Mouse (Mus musculus): ENCODE data around the gene Stag1. TPM values are rescaled to one million over a fixed set of nuclear protein-coding genes. Genes with fewer than 3 reads are reported as not detected.

Stag1 gene
- polyA plus RNA-seq, 1 experiment = 0.56 TPM

- Histone ChIP-seq H3K27me3 (ENCODE audit: control insufficient read depth) (no peaks in the 10 kb centered on the region), H3K9me3 (ENCODE audit: control insufficient read depth, low read length) (no peaks in the 10 kb centered on the region), H3K36me3 (ENCODE audit: control insufficient read depth) (peaks cover 6% of the 10 kb centered on the region), H3K4me1 (ENCODE audit: control insufficient read depth) (no peaks in the 10 kb centered on the region), H3K4me3 (replicated peaks) (no peak overlapping the region)
- TF ChIP-seq TAL1 (IDR thresholded peaks at IDR 0.05; ENCODE audit: low read length) = no peak
- no peak for TF ChIP-seq GATA1 (IDR thresholded peaks at IDR 0.05; ENCODE audit: low read length)
Observed at GRCm38 (mm10) chr9:100865984-100866383, 268.4 kb downstream of the Stag1 start.

GRCm38 (mm10) chr9:100869635-100870034 is 272.0 kb downstream of the Stag1 start:
- Histone ChIP-seq H3K4me1 (ENCODE audit: control insufficient read depth) (no peaks in the 10 kb centered on the region), H3K9me3 (ENCODE audit: control insufficient read depth, low read length) (no peaks in the 10 kb centered on the region), H3K36me3 (ENCODE audit: control insufficient read depth) (peaks cover 10% of the 10 kb centered on the region), H3K4me3 (replicated peaks) (no peak overlapping the region), H3K27me3 (ENCODE audit: control insufficient read depth) (no peaks in the 10 kb centered on the region)
- no peak for TF ChIP-seq TAL1 (IDR thresholded peaks at IDR 0.05; ENCODE audit: low read length)
- no peak for TF ChIP-seq GATA1 (IDR thresholded peaks at IDR 0.05; ENCODE audit: low read length)

- Histone ChIP-seq H3K4me1 (ENCODE audit: control insufficient read depth) (no peaks in the 10 kb centered on the region), H3K27me3 (ENCODE audit: control insufficient read depth) (no peaks in the 10 kb centered on the region), H3K36me3 (ENCODE audit: control insufficient read depth) (peaks cover 7% of the 10 kb centered on the region), H3K4me3 (replicated peaks) (no peak overlapping the region), H3K9me3 (ENCODE audit: control insufficient read depth, low read length) (no peaks in the 10 kb centered on the region)
- no peak for TF ChIP-seq TAL1 (IDR thresholded peaks at IDR 0.05; ENCODE audit: low read length)
- no peak for TF ChIP-seq GATA1 (IDR thresholded peaks at IDR 0.05; ENCODE audit: low read length)
Observed at GRCm38 (mm10) chr9:100896111-100896510, 298.5 kb downstream of the Stag1 start.

- H3K36me3 ChIP-seq (ENCODE audit: control insufficient read depth) = peaks cover 7% of the 10 kb centered on the region
- no peak overlapping the region for H3K4me3 ChIP-seq (replicated peaks)
- H3K9me3 ChIP-seq (ENCODE audit: control insufficient read depth, low read length) = no peaks in the 10 kb centered on the region
- no peaks in the 10 kb centered on the region for H3K4me1 ChIP-seq (ENCODE audit: control insufficient read depth)
- no peaks in the 10 kb centered on the region for H3K27me3 ChIP-seq (ENCODE audit: control insufficient read depth)
- TF ChIP-seq GATA1 (IDR thresholded peaks at IDR 0.05; ENCODE audit: low read length) (no peak), TAL1 (IDR thresholded peaks at IDR 0.05; ENCODE audit: low read length) (no peak)
Observed at GRCm38 (mm10) chr9:100898042-100898441, 300.4 kb downstream of the Stag1 start.

GRCm38 (mm10) chr9:100910352-100910751 is 312.8 kb downstream of the Stag1 start:
- no peaks in the 10 kb centered on the region for H3K9me3 ChIP-seq (ENCODE audit: control insufficient read depth, low read length)
- peaks cover 37% of the 10 kb centered on the region for H3K36me3 ChIP-seq (ENCODE audit: control insufficient read depth)

GRCm38 (mm10) chr9:100917111-100917510 is 319.5 kb downstream of the Stag1 start:
- no peaks in the 10 kb centered on the region for H3K9me3 ChIP-seq (ENCODE audit: control insufficient read depth, low read length)
- no peaks in the 10 kb centered on the region for H3K27me3 ChIP-seq (ENCODE audit: control insufficient read depth)
- H3K4me3 ChIP-seq (replicated peaks) = no peak overlapping the region
- peaks cover 10% of the 10 kb centered on the region for H3K36me3 ChIP-seq (ENCODE audit: control insufficient read depth)
- no peak for TF ChIP-seq TAL1 (IDR thresholded peaks at IDR 0.05; ENCODE audit: low read length)
- no peak for TF ChIP-seq GATA1 (IDR thresholded peaks at IDR 0.05; ENCODE audit: low read length)
- no peaks in the 10 kb centered on the region for H3K4me1 ChIP-seq (ENCODE audit: control insufficient read depth)

More at GRCm38 (mm10) chr9:100910352-100910751, 312.8 kb downstream of the Stag1 start:
- H3K4me3 ChIP-seq (replicated peaks) = no peak overlapping the region
- TF ChIP-seq GATA1 (IDR thresholded peaks at IDR 0.05; ENCODE audit: low read length) = no peak
- TF ChIP-seq TAL1 (IDR thresholded peaks at IDR 0.05; ENCODE audit: low read length) = no peak
- H3K27me3 ChIP-seq (ENCODE audit: control insufficient read depth) = no peaks in the 10 kb centered on the region
- H3K4me1 ChIP-seq (ENCODE audit: control insufficient read depth) = no peaks in the 10 kb centered on the region

GRCm38 (mm10) chr9:100926629-100927028 is 329.0 kb downstream of the Stag1 start:
- TF ChIP-seq TAL1 (IDR thresholded peaks at IDR 0.05; ENCODE audit: low read length) (no peak), GATA1 (IDR thresholded peaks at IDR 0.05; ENCODE audit: low read length) (no peak)

GRCm38 (mm10) chr9:100942042-100942441 is 344.4 kb downstream of the Stag1 start:
- H3K9me3 ChIP-seq (ENCODE audit: control insufficient read depth, low read length) = no peaks in the 10 kb centered on the region
- H3K27me3 ChIP-seq (ENCODE audit: control insufficient read depth) = no peaks in the 10 kb centered on the region
- TF ChIP-seq TAL1 (IDR thresholded peaks at IDR 0.05; ENCODE audit: low read length) (no peak), GATA1 (IDR thresholded peaks at IDR 0.05; ENCODE audit: low read length) (no peak)
- no peak overlapping the region for H3K4me3 ChIP-seq (replicated peaks)
- H3K36me3 ChIP-seq (ENCODE audit: control insufficient read depth) = peaks cover 20% of the 10 kb centered on the region
- peaks cover 6% of the 10 kb centered on the region for H3K4me1 ChIP-seq (ENCODE audit: control insufficient read depth)

More at GRCm38 (mm10) chr9:100926629-100927028, 329.0 kb downstream of the Stag1 start:
- H3K4me1 ChIP-seq (ENCODE audit: control insufficient read depth) = no peaks in the 10 kb centered on the region
- H3K9me3 ChIP-seq (ENCODE audit: control insufficient read depth, low read length) = no peaks in the 10 kb centered on the region
- no peaks in the 10 kb centered on the region for H3K27me3 ChIP-seq (ENCODE audit: control insufficient read depth)
- H3K4me3 ChIP-seq (replicated peaks) = no peak overlapping the region
- peaks cover 33% of the 10 kb centered on the region for H3K36me3 ChIP-seq (ENCODE audit: control insufficient read depth)

- Histone ChIP-seq H3K27me3 (ENCODE audit: control insufficient read depth) (no peaks in the 10 kb centered on the region), H3K36me3 (ENCODE audit: control insufficient read depth) (peaks cover 38% of the 10 kb centered on the region), H3K9me3 (ENCODE audit: control insufficient read depth, low read length) (no peaks in the 10 kb centered on the region), H3K4me1 (ENCODE audit: control insufficient read depth) (peaks cover 6% of the 10 kb centered on the region), H3K4me3 (replicated peaks) (no peak overlapping the region)
- TF ChIP-seq TAL1 (IDR thresholded peaks at IDR 0.05; ENCODE audit: low read length) = no peak
- TF ChIP-seq GATA1 (IDR thresholded peaks at IDR 0.05; ENCODE audit: low read length) = no peak
Observed at GRCm38 (mm10) chr9:100944677-100945365, 347.2 kb downstream of the Stag1 start.
